Mouse (Mus musculus) liver, postnatal 0 days (tissue): Measurements from ENCODE around the gene Nek10.
"Not testable (repeated sequence)": the region's sequence is repeated elsewhere in the genome, so short reads cannot be mapped to it uniquely, and the experiment has no call there.

ENCODE experiments used
- CTCF ChIP-seq: sonication (generic); IDR thresholded peaks from 2 replicates; pipeline ENCODE4 v1.5.1; 2016; ENCODE audit warnings: antibody characterized with exemption, low read depth
- EP300 ChIP-seq: IDR thresholded peaks from 2 replicates; pipeline ENCODE4 v1.6.1; 2016; ENCODE audit warnings: antibody characterized with exemption, low read depth, mild to moderate bottlenecking

DNA sequence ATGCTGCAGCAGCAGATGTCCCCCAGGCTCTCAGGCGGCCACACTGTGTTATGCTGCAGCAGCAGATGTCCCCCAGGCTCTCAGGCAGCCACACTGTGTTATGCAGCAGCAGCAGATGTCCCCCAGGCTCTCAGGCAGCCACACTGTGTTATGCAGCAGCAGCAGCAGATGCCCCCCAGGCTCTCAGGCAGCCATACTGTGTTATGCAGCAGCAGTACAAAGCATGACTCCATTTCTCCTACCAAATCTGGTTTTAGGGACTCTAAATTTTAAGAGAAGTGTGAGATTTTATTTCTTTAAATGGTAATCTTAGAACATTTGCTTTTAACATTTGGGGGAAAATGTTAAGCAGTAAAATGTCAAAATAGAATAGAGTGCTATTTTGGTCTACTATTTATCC, 180.9 kb downstream of the Nek10 start:
- TF ChIP-seq CTCF, EP300: not testable (repeated sequence)
